Comparison of ENCODE assay signal across 11 mouse cellular contexts in genomic region chr8:109970323-109970722, GRCm38 (mm10). TPM values are rescaled to one million over a fixed set of nuclear protein-coding genes. Genes with fewer than 3 reads are reported as not detected.
A peak's percentile ranks its signal among the peaks of the same experiment; 100 is the strongest.
DNase-seq lines count a peak whose midpoint lies in the region; ATAC-seq and TF ChIP-seq lines count a peak whose summit lies in the region.
"Had no signal": no experiment of that assay in that cellular context is flagged by ENCODE, and none has a peak within 500 bp of the region (broad histone marks: within the 10 kb centered on the region; RNA-seq: fewer than 3 reads in every experiment).

No protein-coding gene starts in this region.

- H3K4me3 ChIP-seq in hindbrain, embryonic 11.5 days (ENCODE audit: low read depth, low read length) = no peak overlapping the region
- no peak overlapping the region for H3K4me3 ChIP-seq in hindbrain, embryonic 13.5 days
- H3K4me3 ChIP-seq in hindbrain, postnatal 0 days (ENCODE audit: low read length) = no peak overlapping the region
- H3K4me3 ChIP-seq in forebrain, embryonic 15.5 days = no peak overlapping the region
- H3K4me3 ChIP-seq: embryonic facial prominence, embryonic 13.5 days had no signal

- DNase-seq in hindbrain, embryonic 11.5 days (ENCODE audit: low spot score) = peak; percentile 59
- DNase-seq in 416B (ENCODE audit: low read depth) = peak; percentile 72
- peak; percentile 47 for DNase-seq in MEL-GATA-1-ER (ENCODE audit: extremely low read depth, low read depth)
- DNase-seq in hindbrain, postnatal 0 days (ENCODE audit: low spot score) = peak; percentile 84
- DNase-seq in right cerebral cortex, postnatal 14 days = no peak
- no peak for DNase-seq in right cerebral cortex, adult 18-20 months

- no peak for ATAC-seq in hindbrain, embryonic 11.5 days (ENCODE audit: low FRiP score)
- ATAC-seq in hindbrain, embryonic 13.5 days (ENCODE audit: low FRiP score) = no peak
- no peak for ATAC-seq in hindbrain, postnatal 0 days
- no peak for ATAC-seq in forebrain, embryonic 15.5 days (replicated peaks)

- 12% methylated on average over 9 of the region's 9 CpGs for WGBS in hindbrain, embryonic 11.5 days
- 7% methylated on average over 9 of the region's 9 CpGs for WGBS in hindbrain, embryonic 13.5 days
- 8% methylated on average over 9 of the region's 9 CpGs for WGBS in hindbrain, postnatal 0 days
- 6% methylated on average over 9 of the region's 9 CpGs for WGBS in forebrain, embryonic 15.5 days

- H3K9ac ChIP-seq in hindbrain, embryonic 11.5 days (ENCODE audit: low read depth, low read length) = no peak overlapping the region
- H3K9ac ChIP-seq in hindbrain, embryonic 13.5 days = no peak overlapping the region
- H3K9ac ChIP-seq in hindbrain, postnatal 0 days (replicated peaks; ENCODE audit: low read length) = no peak overlapping the region
- H3K9ac ChIP-seq in forebrain, embryonic 15.5 days (replicated peaks) = no peak overlapping the region
- H3K9ac ChIP-seq: embryonic facial prominence, embryonic 13.5 days had no signal

- no peaks in the 10 kb centered on the region for H3K9me3 ChIP-seq in hindbrain, embryonic 11.5 days (ENCODE audit: control insufficient read depth, low read length)
- H3K9me3 ChIP-seq in hindbrain, embryonic 13.5 days = no peaks in the 10 kb centered on the region
- no peaks in the 10 kb centered on the region for H3K9me3 ChIP-seq in hindbrain, postnatal 0 days (ENCODE audit: low read length)
- H3K9me3 ChIP-seq in forebrain, embryonic 15.5 days = no peaks in the 10 kb centered on the region

- H3K4me2 ChIP-seq in hindbrain, embryonic 11.5 days (replicated peaks; ENCODE audit: low read depth, low read length) = no peak overlapping the region
- H3K4me2 ChIP-seq in hindbrain, embryonic 13.5 days = no peak overlapping the region
- H3K4me2 ChIP-seq in hindbrain, postnatal 0 days (ENCODE audit: low read depth, low read length) = no peak overlapping the region
- no peak overlapping the region for H3K4me2 ChIP-seq in forebrain, embryonic 15.5 days (replicated peaks)
- H3K4me2 ChIP-seq: embryonic facial prominence, embryonic 13.5 days had no signal

- no peaks in the 10 kb centered on the region for H3K36me3 ChIP-seq in hindbrain, embryonic 11.5 days (ENCODE audit: control insufficient read depth, insufficient read depth, low read length)
- H3K36me3 ChIP-seq in hindbrain, embryonic 13.5 days = no peaks in the 10 kb centered on the region
- H3K36me3 ChIP-seq in hindbrain, postnatal 0 days (ENCODE audit: insufficient read depth, low read length) = no peaks in the 10 kb centered on the region
- H3K36me3 ChIP-seq in forebrain, embryonic 15.5 days = no peaks in the 10 kb centered on the region
- H3K36me3 ChIP-seq: embryonic facial prominence, embryonic 13.5 days had no signal

- H3K4me1 ChIP-seq in hindbrain, embryonic 11.5 days (replicated peaks; ENCODE audit: control insufficient read depth, insufficient read depth, low read length) = no peaks in the 10 kb centered on the region
- no peaks in the 10 kb centered on the region for H3K4me1 ChIP-seq in hindbrain, embryonic 13.5 days (replicated peaks)
- no peaks in the 10 kb centered on the region for H3K4me1 ChIP-seq in hindbrain, postnatal 0 days (ENCODE audit: insufficient read depth, low read length)
- no peaks in the 10 kb centered on the region for H3K4me1 ChIP-seq in forebrain, embryonic 15.5 days
- H3K4me1 ChIP-seq: embryonic facial prominence, embryonic 13.5 days had no signal

- H3K27me3 ChIP-seq in hindbrain, embryonic 11.5 days (ENCODE audit: control insufficient read depth, insufficient read depth, low read length) = peaks cover 8% of the 10 kb centered on the region; the same call in 1 of the 2 replicates
- H3K27me3 ChIP-seq in hindbrain, embryonic 13.5 days = peaks cover 18% of the 10 kb centered on the region
- H3K27me3 ChIP-seq in hindbrain, postnatal 0 days (ENCODE audit: insufficient read depth, low read length) = no peaks in the 10 kb centered on the region
- 0 out of 2 replicates have a peak, but pooled peaks cover 5% of the 10 kb centered on the region for H3K27me3 ChIP-seq in forebrain, embryonic 15.5 days

- TF ChIP-seq CTCF in hindbrain, postnatal 0 days (IDR thresholded peaks at IDR 0.05; ENCODE audit: low read depth) = peak; percentile 92

- H3K27ac ChIP-seq in hindbrain, embryonic 11.5 days (ENCODE audit: low read depth, low read length) = no peak overlapping the region
- no peak overlapping the region for H3K27ac ChIP-seq in hindbrain, embryonic 13.5 days
- H3K27ac ChIP-seq in hindbrain, postnatal 0 days = no peak overlapping the region
- no peak overlapping the region for H3K27ac ChIP-seq in forebrain, embryonic 15.5 days (replicated peaks)
- H3K27ac ChIP-seq: embryonic facial prominence, embryonic 13.5 days had no signal

RNA-seq across cellular contexts. Expression of gene Marveld3, which starts 8.3 kb away (rescaled TPM):
- polyA plus RNA-seq in hindbrain, embryonic 11.5 days (2014; fragmentation: Nextera tagmentation; extraction: Ambion mirVana) = 0.52 and 0.82 TPM in 2 replicates
- polyA plus RNA-seq in hindbrain, embryonic 13.5 days (2015; fragmentation: Nextera tagmentation; extraction: Ambion mirVana) = 1.2 and 2.0 TPM in 2 replicates
- 0.42 and 1.2 TPM in 2 replicates for total RNA-seq in hindbrain, postnatal 0 days (2014; rRNA removed)
- 1.3 and 1.4 TPM in 2 replicates for polyA plus RNA-seq in hindbrain, postnatal 0 days (2015; fragmentation: Nextera tagmentation; extraction: Ambion mirVana)
- polyA plus RNA-seq in forebrain, embryonic 15.5 days (2015; fragmentation: Nextera tagmentation; extraction: Ambion mirVana) = 2.0 and 2.2 TPM in 2 replicates

RNA-seq across cellular contexts. Expression of gene Tat, which starts 19.9 kb away (rescaled TPM):
- not detected in 2 replicates for polyA plus RNA-seq in hindbrain, embryonic 11.5 days (2014; fragmentation: Nextera tagmentation; extraction: Ambion mirVana)
- not detected in 2 replicates for polyA plus RNA-seq in hindbrain, embryonic 13.5 days (2015; fragmentation: Nextera tagmentation; extraction: Ambion mirVana)
- total RNA-seq in hindbrain, postnatal 0 days (2014; rRNA removed) = not detected in 2 replicates
- polyA plus RNA-seq in hindbrain, postnatal 0 days (2015; fragmentation: Nextera tagmentation; extraction: Ambion mirVana) = not detected in 2 replicates
- not detected in 2 replicates for polyA plus RNA-seq in forebrain, embryonic 15.5 days (2015; fragmentation: Nextera tagmentation; extraction: Ambion mirVana)
- polyA plus RNA-seq: embryonic facial prominence, embryonic 13.5 days; limb, embryonic 11.5 days; stomach, embryonic 14.5 days had no signal

Comparison
In these comparisons a context has a peak if more than half of its experiments do, and no peak if none do; other contexts are left out.
1. DNase-seq: peak in hindbrain, embryonic 11.5 days (single experiment), 416B (single experiment), MEL-GATA-1-ER (single experiment) and hindbrain, postnatal 0 days (single experiment); none in right cerebral cortex, postnatal 14 days (single experiment) and right cerebral cortex, adult 18-20 months (single experiment).